Mouse (Mus musculus): ENCODE measurements around the gene Tmem211. TPM values are rescaled to one million over a fixed set of nuclear protein-coding genes. Genes with fewer than 3 reads are reported as not detected.

Gene Tmem211
- total RNA-seq (2023), result not detected in 4 replicates

GRCm38 (mm10) chr5:113226632-113227102, at the start of gene Tmem211:
Tmem211 (plus strand) TSS chr5:113226909.

GRCm38 (mm10) chr5:113221147-113221865, 5.4 kb upstream of the Tmem211 start, which contains the start of gene 2900026A02Rik:
2900026A02Rik (minus strand) TSS chr5:113221236.

Other genes with a start within 250 kb of the Tmem211 start
- 40.0 to 49.1 TPM (median 43.6 TPM) in 4 replicates for gene Grk3, start 211.1 kb upstream of the Tmem211 start, total RNA-seq (2023)
- not detected in 4 replicates for gene Crybb2, start 156.8 kb upstream of the Tmem211 start, total RNA-seq (2023)
- not detected in 4 replicates for gene Crybb3, start 145.3 kb upstream of the Tmem211 start, total RNA-seq (2023)
- gene 2900026A02Rik, start 5.7 kb upstream of the Tmem211 start, total RNA-seq (2023), result 0.80 to 1.1 TPM (median 1.0 TPM) in 4 replicates
- gene Sgsm1, start 83.9 kb downstream of the Tmem211 start, total RNA-seq (2023), result not detected in 4 replicates
- not detected in 4 replicates for gene Aym1, start 130.4 kb downstream of the Tmem211 start, total RNA-seq (2023)